Mouse (Mus musculus) CD8-positive naive resting alpha-beta T cell, adult 57 days (primary cell): Measurements from ENCODE around the gene Zscan18. TPM values are rescaled to one million over a fixed set of nuclear protein-coding genes. Genes with fewer than 3 reads are reported as not detected.

Source experiments
- total RNA-seq: library from RNA; stranded (reverse); gene quantifications from one replicate; pipeline ENCODE4 v1.2.4, GENCODE M21; 2023

The Zscan18 gene
- total RNA-seq, result 24.6 TPM

GRCm38 (mm10) chr7:12802866-12803726 lies at the start of gene Zscan18:
Gene Zscan18, minus strand, starts transcription at chr7:12803635.

GRCm38 (mm10) chr7:12834162-12835120 lies 31.0 kb upstream of the Zscan18 start, which contains the start of gene Zfp110:
Gene Zfp110, plus strand, starts transcription at chr7:12834761.

GRCm38 (mm10) chr7:12818521-12819295 lies 15.3 kb upstream of the Zscan18 start, which contains the start of gene Zfp329:
Gene Zfp329, minus strand, starts transcription at chr7:12818858.

GRCm38 (mm10) chr7:12734904-12735303 lies 68.5 kb downstream of the Zscan18 start, which contains the start of gene Vmn2r56:
Gene Vmn2r56, minus strand, starts transcription at chr7:12735004.

Other genes starting within 250 kb of the Zscan18 start
- 0.06 TPM for gene Vmn2r53, start 194.8 kb downstream of the Zscan18 start, total RNA-seq
- gene Vmn2r54, start 163.3 kb downstream of the Zscan18 start, total RNA-seq, result not detected
- not detected for gene Vmn2r55, start 118.6 kb downstream of the Zscan18 start, total RNA-seq
- gene Vmn2r56, start 68.6 kb downstream of the Zscan18 start, total RNA-seq, result not detected
- gene Zfp329, start 15.2 kb upstream of the Zscan18 start, total RNA-seq, result 12.0 TPM
- gene Zfp110, start 31.1 kb upstream of the Zscan18 start, total RNA-seq, result 117 TPM
- 1.6 TPM for gene Zfp128, start 77.5 kb upstream of the Zscan18 start, total RNA-seq
- gene Zscan22, start 94.2 kb upstream of the Zscan18 start, total RNA-seq, result 10.7 TPM
- 3,246 TPM for gene Rps5, start 118.7 kb upstream of the Zscan18 start, total RNA-seq
- 1.8 TPM for gene Rnf225, start 123.8 kb upstream of the Zscan18 start, total RNA-seq
- 2.6 TPM for gene Zfp324, start 162.2 kb upstream of the Zscan18 start, total RNA-seq
- gene Zfp446, start 174.2 kb upstream of the Zscan18 start, total RNA-seq, result 7.4 TPM
- not detected for gene Slc27a5, start 194.6 kb upstream of the Zscan18 start, total RNA-seq
- 378 TPM for gene Trim28, start 195.5 kb upstream of the Zscan18 start, total RNA-seq
- 18.3 TPM for gene Zbtb45, start 206.4 kb upstream of the Zscan18 start, total RNA-seq
- gene Chmp2a, start 231.2 kb upstream of the Zscan18 start, total RNA-seq, result 102 TPM
- 88.4 TPM for gene Ube2m, start 234.6 kb upstream of the Zscan18 start, total RNA-seq